Mouse (Mus musculus) ES-Bruce4 (cell line): Measurements from ENCODE around the gene Stab2. TPM values are rescaled to one million over a fixed set of nuclear protein-coding genes. Genes with fewer than 3 reads are reported as not detected.

Source experiments
- H3K27ac ChIP-seq: 2 replicates; pipeline ENCODE4 v1.5.1; 2012; ENCODE audit warnings: low read length, inconsistent platforms; ENCODE audit not compliant: insufficient read depth
- H3K27me3 ChIP-seq: 2 replicates; pipeline ENCODE4 v1.6.1; 2012; ENCODE audit warnings: mild to moderate bottlenecking, low read length, inconsistent platforms; ENCODE audit not compliant: control insufficient read depth, poor library complexity, insufficient read depth, severe bottlenecking
- H3K36me3 ChIP-seq: 2 replicates; pipeline ENCODE4 v1.6.1; 2012; ENCODE audit warnings: inconsistent platforms, mild to moderate bottlenecking, low read length, moderate library complexity; ENCODE audit not compliant: control insufficient read depth, poor library complexity, insufficient read depth, severe bottlenecking
- H3K4me1 ChIP-seq: one replicate; pipeline ENCODE4 v1.8.1; 2011; ENCODE audit warnings: low read length; ENCODE audit not compliant: control insufficient read depth, insufficient read depth
- H3K4me3 ChIP-seq: 2 replicates; pipeline ENCODE4 v1.5.1; 2011; ENCODE audit warnings: low read depth, mild to moderate bottlenecking, low read length
- H3K9ac ChIP-seq: 2 replicates; pipeline ENCODE4 v1.6.1; 2012; ENCODE audit warnings: low read depth, mild to moderate bottlenecking, inconsistent platforms; ENCODE audit not compliant: poor library complexity, severe bottlenecking
- H3K9me3 ChIP-seq: replicated peaks from 2 replicates; pipeline ENCODE4 v1.6.1; 2012; ENCODE audit warnings: mild to moderate bottlenecking, low read length, inconsistent platforms; ENCODE audit not compliant: control insufficient read depth, poor library complexity, insufficient read depth, severe bottlenecking
- CTCF ChIP-seq: IDR thresholded peaks from one replicate; pipeline ENCODE4 v1.8.1; 2011; ENCODE audit warnings: low read depth, low read length
- EP300 ChIP-seq: IDR thresholded peaks from 2 replicates; pipeline ENCODE4 v1.6.1; 2011; ENCODE audit warnings: low read depth, low read length; ENCODE audit not compliant: insufficient read depth
- POLR2A ChIP-seq: IDR thresholded peaks from one replicate; pipeline ENCODE4 v1.8.1; 2011; ENCODE audit warnings: low read length; ENCODE audit not compliant: insufficient read depth
- polyA plus RNA-seq: library from polyadenylated mRNA; stranded (reverse); fragments of >200 nt; gene quantifications from 2 replicates; pipeline ENCODE4 v1.2.4, GENCODE M21; 2011; ENCODE audit warnings: low read depth; ENCODE audit not compliant: missing spikeins, insufficient read depth, insufficient read length

The Stab2 gene
- polyA plus RNA-seq, 1 experiment = not detected

- no peaks in the 10 kb centered on the region for H3K9me3 ChIP-seq
- no peaks in the 10 kb centered on the region for H3K36me3 ChIP-seq
- TF ChIP-seq POLR2A (no peak), EP300 (no peak), CTCF (no peak)
- no peak overlapping the region for H3K9ac ChIP-seq
- no peaks in the 10 kb centered on the region for H3K4me1 ChIP-seq
- H3K27ac ChIP-seq = no peak overlapping the region
- H3K4me3 ChIP-seq = no peak overlapping the region
- no peaks in the 10 kb centered on the region for H3K27me3 ChIP-seq
Measured at GRCm38 (mm10) chr10:86908562-86908961, 99.3 kb downstream of the Stab2 start.

GRCm38 (mm10) chr10:86907043-86907442 lies 100.8 kb downstream of the Stab2 start:
- Histone ChIP-seq H3K4me3 (no peak overlapping the region), H3K9ac (no peak overlapping the region), H3K9me3 (no peaks in the 10 kb centered on the region), H3K27ac (no peak overlapping the region), H3K4me1 (no peaks in the 10 kb centered on the region), H3K36me3 (no peaks in the 10 kb centered on the region), H3K27me3 (no peaks in the 10 kb centered on the region)
- no peak for TF ChIP-seq CTCF
- TF ChIP-seq POLR2A = no peak
- no peak for TF ChIP-seq EP300

GRCm38 (mm10) chr10:86895531-86895930 lies 112.3 kb downstream of the Stab2 start:
- Histone ChIP-seq H3K4me3 (no peak overlapping the region), H3K36me3 (no peaks in the 10 kb centered on the region), H3K9me3 (no peaks in the 10 kb centered on the region), H3K27me3 (no peaks in the 10 kb centered on the region), H3K4me1 (no peaks in the 10 kb centered on the region), H3K27ac (no peak overlapping the region), H3K9ac (no peak overlapping the region)
- TF ChIP-seq CTCF (no peak), POLR2A (no peak), EP300 (no peak)

- Histone ChIP-seq H3K4me3 (no peak overlapping the region), H3K9me3 (no peaks in the 10 kb centered on the region), H3K36me3 (no peaks in the 10 kb centered on the region), H3K27me3 (no peaks in the 10 kb centered on the region), H3K9ac (no peak overlapping the region), H3K4me1 (no peaks in the 10 kb centered on the region), H3K27ac (no peak overlapping the region)
- TF ChIP-seq POLR2A (no peak), EP300 (no peak), CTCF (no peak)
Measured at GRCm38 (mm10) chr10:86891066-86891465, 116.8 kb downstream of the Stab2 start.

- H3K4me3 ChIP-seq = no peak overlapping the region
- no peaks in the 10 kb centered on the region for H3K4me1 ChIP-seq
- no peaks in the 10 kb centered on the region for H3K9me3 ChIP-seq
- no peak overlapping the region for H3K9ac ChIP-seq
- no peak overlapping the region for H3K27ac ChIP-seq
- H3K27me3 ChIP-seq = no peaks in the 10 kb centered on the region
- H3K36me3 ChIP-seq = no peaks in the 10 kb centered on the region
- TF ChIP-seq EP300 = no peak
Measured at GRCm38 (mm10) chr10:86890166-86890930, 117.5 kb downstream of the Stab2 start.

- no peak overlapping the region for H3K27ac ChIP-seq
- H3K36me3 ChIP-seq = no peaks in the 10 kb centered on the region
- H3K9me3 ChIP-seq = no peaks in the 10 kb centered on the region
- no peak overlapping the region for H3K9ac ChIP-seq
- H3K4me3 ChIP-seq = no peak overlapping the region
- TF ChIP-seq EP300 = no peak
- TF ChIP-seq CTCF = no peak
- TF ChIP-seq POLR2A = no peak
- no peaks in the 10 kb centered on the region for H3K4me1 ChIP-seq
- H3K27me3 ChIP-seq = no peaks in the 10 kb centered on the region
Measured at GRCm38 (mm10) chr10:86889440-86889839, 118.4 kb downstream of the Stab2 start.
